Mouse (Mus musculus) layer of hippocampus, adult 2 months (tissue): ENCODE results near the gene Cntn4. TPM values are rescaled to one million over a fixed set of nuclear protein-coding genes. Genes with fewer than 3 reads are reported as not detected.
A peak's percentile ranks its signal among the peaks of the same experiment; 100 is the strongest.

ENCODE experiments used
- DNase-seq, 2 experiments: peaks; one replicate each; pipeline ENCODE4 v3.0.0; 2022; ENCODE audit warnings: low spot score in 2 of 2
- H3K27ac ChIP-seq: fragments of 200-600 bp; 2 replicates; pipeline ENCODE4 v1.8.1; 2022
- H3K4me3 ChIP-seq: fragments of 200-600 bp; 2 replicates; pipeline ENCODE4 v1.8.1; 2022; ENCODE audit warnings: mild to moderate bottlenecking
- CTCF ChIP-seq: fragments of 200-600 bp; conservative IDR thresholded peaks from 2 replicates; pipeline ENCODE4 v1.8.1; 2022; ENCODE audit warnings: antibody characterized with exemption, mild to moderate bottlenecking, moderate library complexity
- total RNA-seq, 2 experiments: library from RNA; stranded (reverse); gene quantifications; 2 replicates each; pipeline ENCODE4 v1.2.3; 2021

The Cntn4 gene
- total RNA-seq, 2 experiments from 2014 or later, result 24.4 to 25.1 TPM

DNA sequence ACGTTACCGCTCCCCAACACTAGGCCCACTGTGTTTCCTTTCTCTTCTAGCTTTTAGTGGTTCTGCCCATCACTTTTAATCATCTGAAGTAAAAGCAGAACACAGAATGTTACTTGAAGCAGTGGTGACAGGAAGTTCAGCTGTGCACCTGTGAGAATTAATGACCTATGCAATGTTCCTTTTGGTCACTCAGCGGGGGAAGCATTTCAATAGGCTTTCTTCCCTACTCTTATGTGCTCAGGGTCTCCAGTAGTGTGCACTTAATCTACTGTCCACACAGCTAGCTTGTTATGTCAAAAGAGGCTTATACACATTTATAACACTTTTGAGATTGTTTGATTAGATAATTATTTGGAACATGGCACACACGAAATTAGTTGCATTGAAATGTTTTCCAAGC lies 215.4 kb downstream of the Cntn4 start:
- no peak for TF ChIP-seq CTCF
- H3K4me3 ChIP-seq, result no peak overlapping the region
- no peak overlapping the region for H3K27ac ChIP-seq
- no peak for DNase-seq

GRCm38 (mm10) chr6:105938485-105938884 lies 261.0 kb downstream of the Cntn4 start:
- no peak for DNase-seq
- no peak for TF ChIP-seq CTCF
- no peak overlapping the region for H3K4me3 ChIP-seq
- no peak overlapping the region for H3K27ac ChIP-seq

- DNase-seq, result no peak
- Histone ChIP-seq H3K27ac (no peak overlapping the region), H3K4me3 (no peak overlapping the region)
- TF ChIP-seq CTCF, result no peak
Observed at GRCm38 (mm10) chr6:105939303-105939702, 261.8 kb downstream of the Cntn4 start.

DNA sequence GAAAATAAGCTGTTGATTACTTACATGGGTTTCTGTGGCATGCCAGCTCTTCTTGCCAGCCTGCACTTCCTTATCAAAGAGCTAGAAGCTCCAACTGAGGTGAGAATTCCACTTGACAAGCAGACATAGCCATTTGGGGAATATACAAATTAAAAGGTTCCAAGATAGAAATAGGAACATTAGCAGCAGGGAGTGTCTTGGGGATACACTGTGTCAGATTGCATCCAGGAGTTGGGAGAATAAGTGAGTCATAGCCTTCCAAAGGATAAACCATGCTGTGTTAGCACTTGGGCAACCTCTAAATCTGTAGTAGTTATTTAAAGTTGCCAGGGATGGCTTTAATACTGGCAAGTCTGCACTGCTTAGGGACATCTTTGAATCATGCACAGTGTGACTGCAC lies 263.1 kb downstream of the Cntn4 start:
- no peak for TF ChIP-seq CTCF
- no peak for DNase-seq
- Histone ChIP-seq H3K27ac (no peak overlapping the region), H3K4me3 (no peak overlapping the region)

- DNase-seq, result no peak
- H3K4me3 ChIP-seq, result no peak overlapping the region
- no peak for TF ChIP-seq CTCF
- no peak overlapping the region for H3K27ac ChIP-seq
Observed at GRCm38 (mm10) chr6:105991492-105991891, 314.0 kb downstream of the Cntn4 start.

DNA sequence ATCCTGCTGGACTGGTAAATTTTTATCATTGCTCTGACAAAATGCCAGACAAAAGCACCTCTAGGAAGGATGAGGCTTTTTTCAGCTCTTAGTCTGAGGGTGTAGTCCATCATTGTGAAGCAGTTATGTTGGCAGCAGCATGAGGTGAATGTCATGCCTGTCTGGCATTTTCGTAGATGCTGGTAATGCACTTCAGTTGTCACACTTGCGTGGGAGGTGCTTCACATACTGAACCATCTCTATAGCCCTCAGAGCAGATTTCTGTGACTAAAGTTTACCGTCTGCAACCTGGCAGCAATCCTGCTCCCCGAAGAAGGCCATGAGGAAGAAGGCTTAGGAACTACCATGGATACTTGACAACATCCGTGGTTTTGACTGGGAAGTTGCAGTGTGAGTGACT lies 335.6 kb downstream of the Cntn4 start:
- H3K4me3 ChIP-seq, result no peak overlapping the region
- H3K27ac ChIP-seq, result no peak overlapping the region
- no peak for TF ChIP-seq CTCF
- DNase-seq, result no peak

- no peak for DNase-seq
- TF ChIP-seq CTCF, result no peak
- H3K27ac ChIP-seq, result no peak overlapping the region
- no peak overlapping the region for H3K4me3 ChIP-seq
Observed at GRCm38 (mm10) chr6:106015126-106015525, 337.7 kb downstream of the Cntn4 start.

DNA sequence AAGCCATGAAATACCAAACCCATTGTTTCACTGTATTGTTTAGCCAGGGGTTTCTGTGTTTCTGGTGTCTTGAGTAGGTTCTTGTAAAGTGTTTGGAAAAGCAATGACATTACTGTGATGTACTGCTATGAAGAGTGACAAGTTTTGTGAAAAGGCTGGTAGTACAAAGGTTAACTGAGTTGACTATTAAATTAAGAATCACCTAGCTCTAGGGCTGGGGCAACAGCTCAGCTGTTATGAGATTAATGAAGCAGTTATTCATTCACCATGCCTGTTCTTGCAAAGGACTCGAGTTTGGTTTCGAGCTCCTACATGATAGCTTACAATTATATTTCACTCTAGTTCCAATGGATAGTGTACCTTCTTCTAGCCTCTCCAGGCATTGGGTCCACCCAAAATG lies 371.4 kb downstream of the Cntn4 start:
- TF ChIP-seq CTCF, result no peak

DNA sequence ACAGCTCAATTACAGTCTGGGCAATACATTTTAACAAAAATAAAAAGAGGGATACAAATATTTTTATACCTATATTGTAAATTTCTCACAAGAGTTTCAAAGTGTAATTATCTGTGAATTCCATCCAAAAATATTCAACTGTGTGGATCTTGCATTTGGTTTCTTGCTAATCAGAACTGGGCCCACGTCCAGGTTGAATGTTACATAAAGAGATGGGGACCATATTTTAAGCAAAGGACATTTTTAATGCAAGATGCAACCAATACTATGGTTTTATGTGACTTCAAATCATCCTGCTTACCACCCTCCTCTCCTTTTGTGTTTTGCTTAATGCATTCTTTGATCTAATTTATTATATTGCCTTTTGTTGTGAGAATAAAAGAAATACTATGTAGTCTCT lies 378.7 kb downstream of the Cntn4 start:
- Histone ChIP-seq H3K4me3 (no peak overlapping the region), H3K27ac (no peak overlapping the region)
- DNase-seq, result peak in 1 of 2 experiments; percentile 8
- no peak for TF ChIP-seq CTCF

More for the DNA sequence above, 371.4 kb downstream of the Cntn4 start:
- no peak overlapping the region for H3K27ac ChIP-seq
- DNase-seq, result no peak
- no peak overlapping the region for H3K4me3 ChIP-seq

DNA sequence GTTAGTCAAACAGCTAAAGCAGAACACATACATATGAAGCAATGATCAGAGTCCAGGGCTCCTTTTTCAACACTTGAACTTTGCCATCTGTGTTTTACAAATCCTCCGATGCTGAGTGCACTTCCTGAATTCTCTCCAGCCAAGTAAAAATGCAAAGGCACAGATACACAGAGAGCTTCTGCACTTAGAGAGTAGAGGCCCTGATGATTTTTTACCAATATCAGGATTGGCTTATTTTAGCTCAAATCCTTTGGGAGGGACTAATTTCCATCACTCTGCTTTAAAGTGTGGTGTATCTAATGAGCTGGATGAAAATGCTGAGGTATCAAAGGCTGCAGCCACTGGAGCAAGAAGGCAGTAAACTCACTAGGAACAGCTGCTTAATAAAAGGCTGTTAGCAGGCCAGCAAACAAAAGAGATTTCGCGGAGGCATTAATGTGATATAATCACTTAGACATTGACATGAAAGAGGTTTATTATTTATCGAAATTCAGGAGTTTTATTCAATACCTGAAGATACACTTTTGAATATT lies 400.7 kb downstream of the Cntn4 start:
- no peak for TF ChIP-seq CTCF
- no peak for DNase-seq
- no peak overlapping the region for H3K4me3 ChIP-seq
- no peak overlapping the region for H3K27ac ChIP-seq

- Histone ChIP-seq H3K27ac (no peak overlapping the region), H3K4me3 (no peak overlapping the region)
- no peak for TF ChIP-seq CTCF
- DNase-seq, result no peak
Observed at GRCm38 (mm10) chr6:106078629-106079028, 401.2 kb downstream of the Cntn4 start.

DNA sequence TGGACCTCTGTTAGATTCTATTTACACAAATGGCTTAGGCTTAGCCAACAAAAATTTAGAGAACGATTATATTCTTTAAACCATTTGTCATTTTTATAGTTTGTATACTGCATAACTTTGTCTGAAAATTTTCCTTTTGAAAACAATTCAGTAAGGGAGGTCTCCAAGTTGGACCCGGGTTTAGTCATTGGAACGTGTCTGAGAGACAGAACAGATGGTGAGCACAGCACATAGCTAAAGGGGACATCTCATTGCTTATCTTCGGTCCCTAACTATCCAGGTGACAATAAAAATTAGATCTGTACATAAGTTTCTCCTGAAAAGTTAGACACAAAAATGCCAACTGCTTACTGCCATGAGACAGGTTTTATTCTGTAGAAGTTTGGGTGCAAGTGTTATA lies 420.4 kb downstream of the Cntn4 start:
- Histone ChIP-seq H3K27ac (no peak overlapping the region), H3K4me3 (no peak overlapping the region)
- no peak for DNase-seq
- no peak for TF ChIP-seq CTCF

- H3K4me3 ChIP-seq, result peak overlapping the region; percentile 58
- peak overlapping the region; percentile 77 for H3K27ac ChIP-seq
- TF ChIP-seq CTCF, result no peak
- peak; percentile 43 to 59 for DNase-seq
Observed at GRCm38 (mm10) chr6:106118523-106119081, 441.1 kb downstream of the Cntn4 start.

DNA sequence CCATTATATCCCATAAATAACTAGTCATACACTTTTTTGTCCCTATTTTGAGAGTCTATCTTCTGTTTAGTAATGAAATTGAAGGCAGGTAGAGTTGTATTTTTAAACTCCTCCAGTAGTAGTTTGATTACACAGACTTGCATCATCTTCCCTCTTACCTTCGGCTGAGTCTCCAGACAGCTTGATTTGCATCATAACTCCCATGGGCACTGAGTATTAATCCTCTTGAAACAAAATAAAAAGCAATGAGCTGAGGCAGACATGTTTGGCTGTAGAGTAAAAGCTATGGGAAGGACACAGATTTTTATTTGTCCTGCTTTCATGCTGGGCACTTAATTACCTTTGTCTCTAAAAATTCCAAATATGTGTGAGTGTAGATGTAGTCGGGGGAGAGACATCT lies 476.1 kb downstream of the Cntn4 start:
- no peak overlapping the region for H3K27ac ChIP-seq
- DNase-seq, result no peak
- TF ChIP-seq CTCF, result no peak
- H3K4me3 ChIP-seq, result no peak overlapping the region
